ENCODE assay signal across 10 mouse cellular contexts in the genomic region with DNA sequence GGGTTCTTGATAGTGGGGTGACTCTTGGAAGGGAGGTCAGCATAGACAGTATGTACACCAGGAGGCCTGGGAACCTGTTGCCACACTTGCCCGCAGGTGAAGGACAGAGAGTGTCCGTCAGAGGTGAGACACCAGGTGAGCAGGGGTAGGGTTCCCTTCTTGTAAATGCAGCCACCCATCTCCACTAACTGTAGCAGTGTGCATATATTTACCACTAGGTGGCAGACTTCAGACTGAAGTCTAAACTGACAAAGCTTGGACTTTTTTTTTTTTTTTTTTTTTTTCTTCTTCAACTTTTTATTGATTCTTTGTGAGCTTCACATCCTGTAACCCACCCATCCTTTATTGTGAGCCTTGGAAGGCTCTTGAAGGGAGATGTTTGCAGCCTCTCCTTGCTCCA.
A peak's percentile ranks its signal among the peaks of the same experiment; 100 is the strongest.
DNase-seq lines count a peak whose midpoint lies in the region; ATAC-seq and TF ChIP-seq lines count a peak whose summit lies in the region.
"Had no signal": no experiment of that assay in that cellular context is flagged by ENCODE, and none has a peak within 500 bp of the region (broad histone marks: within the 10 kb centered on the region; RNA-seq: fewer than 3 reads in every experiment).

No protein-coding gene starts in this region.

- H3K4me2 ChIP-seq in forebrain, postnatal 0 days (ENCODE audit: low read depth): no peak overlapping the region
- no peak overlapping the region for H3K4me2 ChIP-seq in forebrain, embryonic 15.5 days (replicated peaks)
- H3K4me2 ChIP-seq in lung, embryonic 14.5 days: no peak overlapping the region

- TF ChIP-seq CTCF in forebrain, postnatal 0 days (IDR thresholded peaks at IDR 0.05; ENCODE audit: low read depth): peak; percentile 71
- peak; percentile 71 for TF ChIP-seq CTCF in lung, embryonic 14.5 days (IDR thresholded peaks at IDR 0.05; ENCODE audit: low read depth)
- no peak for TF ChIP-seq CTCF in lung, adult 2 months (IDR thresholded peaks at IDR 0.05; ENCODE audit: insufficient read depth, low read length)
- peak; percentile 48; the same call in 1 of the 2 replicates for TF ChIP-seq CTCF in brain, embryonic 14.5 days (IDR thresholded peaks at IDR 0.05; ENCODE audit: borderline replicate concordance, extremely low read depth, insufficient read depth, insufficient read length)

- no peak overlapping the region for H3K27ac ChIP-seq in forebrain, postnatal 0 days (ENCODE audit: low read depth, low read length)
- H3K27ac ChIP-seq in forebrain, embryonic 15.5 days (replicated peaks): no peak overlapping the region
- no peak overlapping the region for H3K27ac ChIP-seq in lung, embryonic 14.5 days (ENCODE audit: low read depth)

- no peaks in the 10 kb centered on the region for H3K4me1 ChIP-seq in forebrain, postnatal 0 days (ENCODE audit: insufficient read depth)
- no peaks in the 10 kb centered on the region for H3K4me1 ChIP-seq in forebrain, embryonic 15.5 days
- H3K4me1 ChIP-seq in lung, embryonic 14.5 days (ENCODE audit: insufficient read depth): no peaks in the 10 kb centered on the region
- H3K4me1 ChIP-seq in lung, adult 2 months (ENCODE audit: control insufficient read depth, insufficient read depth, low read length): no peaks in the 10 kb centered on the region

- H3K9ac ChIP-seq in forebrain, postnatal 0 days: no peak overlapping the region
- H3K9ac ChIP-seq in forebrain, embryonic 15.5 days (replicated peaks): no peak overlapping the region
- no peak overlapping the region for H3K9ac ChIP-seq in lung, embryonic 14.5 days

- ATAC-seq in forebrain, postnatal 0 days: no peak
- no peak for ATAC-seq in forebrain, embryonic 15.5 days (replicated peaks)
- ATAC-seq in lung, embryonic 14.5 days (ENCODE audit: insufficient read depth): no peak; the same call in 1 of the 2 replicates
- ATAC-seq in monocyte, adult 5-6 weeks (replicated peaks; ENCODE audit: insufficient number of reproducible peaks, low FRiP score, low TSS enrichment, poor library complexity, severe bottlenecking): peak; percentile 60; the same call in 1 of the 2 replicates

- TF ChIP-seq POLR2A in lung, adult 2 months (IDR thresholded peaks at IDR 0.05; ENCODE audit: borderline replicate concordance, extremely low read depth, low read depth, low read length): no peak
- TF ChIP-seq POLR2A in brain, embryonic 14.5 days (IDR thresholded peaks at IDR 0.05; ENCODE audit: borderline replicate concordance, extremely low read depth, insufficient read depth, insufficient read length, poor library complexity, severe bottlenecking): no peak

- H3K27me3 ChIP-seq in forebrain, postnatal 0 days (ENCODE audit: insufficient read depth, low read length): no peaks in the 10 kb centered on the region
- H3K27me3 ChIP-seq in forebrain, embryonic 15.5 days: no peaks in the 10 kb centered on the region
- no peaks in the 10 kb centered on the region for H3K27me3 ChIP-seq in lung, embryonic 14.5 days (ENCODE audit: insufficient read depth, low read length)

- H3K9me3 ChIP-seq in forebrain, postnatal 0 days (ENCODE audit: low read length): no peaks in the 10 kb centered on the region
- H3K9me3 ChIP-seq in forebrain, embryonic 15.5 days: no peaks in the 10 kb centered on the region
- no peaks in the 10 kb centered on the region for H3K9me3 ChIP-seq in lung, embryonic 14.5 days (ENCODE audit: low read depth, low read length)

- peak; percentile 46 for DNase-seq in forebrain, postnatal 0 days
- DNase-seq in lung, embryonic 14.5 days: peak; percentile 71
- no peak for DNase-seq in lung, adult 2 months
- DNase-seq in brain, embryonic 14.5 days (ENCODE audit: low read depth): peak; percentile 58
- no peak for DNase-seq in urinary bladder, postnatal 36 days (ENCODE audit: low spot score in 2 of 2)
- DNase-seq in thymus, postnatal 10 days (ENCODE audit: low spot score in 2 of 2): no peak
- DNase-seq: cerebellum, adult 18-20 months; right cerebral cortex, postnatal 25 days had no signal

- no peak overlapping the region for H3K4me3 ChIP-seq in forebrain, postnatal 0 days (ENCODE audit: low read depth, low read length)
- no peak overlapping the region for H3K4me3 ChIP-seq in forebrain, embryonic 15.5 days
- H3K4me3 ChIP-seq in lung, embryonic 14.5 days (ENCODE audit: low read depth, low read length): no peak overlapping the region
- no peak overlapping the region for H3K4me3 ChIP-seq in lung, adult 2 months (replicated peaks; ENCODE audit: extremely low read depth, low read depth, low read length)

- WGBS in forebrain, postnatal 0 days: 63% methylated on average over 2 of the region's 2 CpGs
- 65% methylated on average over 2 of the region's 2 CpGs for WGBS in forebrain, embryonic 15.5 days
- 53% methylated on average over 2 of the region's 2 CpGs for WGBS in lung, embryonic 14.5 days
- 46% methylated on average over 2 of the region's 2 CpGs for WGBS in lung, adult 2 months

- H3K36me3 ChIP-seq in forebrain, postnatal 0 days (ENCODE audit: insufficient read depth): no peaks in the 10 kb centered on the region
- H3K36me3 ChIP-seq in forebrain, embryonic 15.5 days: no peaks in the 10 kb centered on the region
- H3K36me3 ChIP-seq in lung, embryonic 14.5 days (ENCODE audit: insufficient read depth): no peaks in the 10 kb centered on the region

Comparison
In these comparisons a context has a peak if more than half of its experiments do, and no peak if none do; other contexts are left out.
1. DNase-seq: peak in forebrain, postnatal 0 days (single experiment), lung, embryonic 14.5 days (single experiment) and brain, embryonic 14.5 days (single experiment); none in lung, adult 2 months (single experiment), urinary bladder, postnatal 36 days (0 of 2) and thymus, postnatal 10 days (0 of 2).